Mouse (Mus musculus) large intestine, adult 2 months (tissue): ENCODE measurements at regions not wholly inside any gene's neighbourhood (a gene's known extent, or its start where the extent isn't known, plus 50 kb on each side); places are given as distances from the start of the nearest gene placed in this dataset.
"Not testable (repeated sequence)": the region's sequence is repeated elsewhere in the genome, so short reads cannot be mapped to it uniquely, and the experiment has no call there.

ENCODE experiments used
- DNase-seq: peaks from one replicate; pipeline ENCODE4 v3.0.0-alpha.2; 2012; ENCODE audit warnings: low read depth, low spot score
- WGBS: fragments of 180-500 bp; shearing (Covaris S2); methylation state at CpG from one replicate; pipeline ENCODE4 v1.1.7; 2018; 5-methylcytosine and 5-hydroxymethylcytosine counted together

DNA sequence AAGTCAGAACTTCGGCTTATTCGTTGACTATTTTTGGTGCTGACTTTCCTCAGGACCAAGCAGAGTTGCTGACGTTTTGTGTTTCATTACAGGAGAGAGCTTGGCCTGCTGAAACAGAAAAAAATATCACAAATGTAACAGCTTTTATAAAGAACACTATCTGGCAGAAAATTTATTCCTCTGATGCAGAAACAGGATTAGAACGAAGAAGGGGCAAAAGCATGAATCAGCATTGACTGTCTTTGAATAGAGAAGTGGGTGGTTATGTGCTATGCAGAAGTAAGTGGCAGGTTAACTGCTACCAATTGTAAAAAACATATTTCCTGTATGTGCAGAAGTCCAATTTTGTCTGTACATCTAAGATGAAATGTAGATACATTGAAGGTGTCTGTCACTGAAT, 502.2 kb upstream of the Brinp1 start:
- WGBS, result 79% methylated on average over 4 of the region's 4 CpGs
- DNase-seq, result no peak

DNA sequence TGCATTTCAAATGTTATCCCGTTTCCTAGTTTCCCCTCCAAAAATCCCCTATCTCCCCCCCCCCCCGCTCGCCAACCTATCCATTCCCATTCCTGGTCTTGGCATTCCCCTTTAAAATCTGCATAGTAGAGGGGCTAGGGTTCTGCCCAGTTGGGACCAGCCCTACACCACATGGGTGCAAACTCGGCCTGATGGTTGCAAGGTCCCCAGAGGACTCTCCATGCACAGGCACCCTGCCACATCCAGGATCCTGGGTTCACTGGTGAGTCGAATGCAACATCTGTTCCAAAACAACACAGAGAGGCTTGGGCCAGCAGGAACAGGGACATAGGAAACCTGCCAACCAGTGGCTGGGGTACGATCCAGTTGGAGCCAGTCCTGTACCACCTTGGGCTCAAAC, 492.0 kb upstream of the Brinp1 start:
- no peak for DNase-seq
- WGBS, result 83% methylated on average over 6 of the region's 6 CpGs

DNA sequence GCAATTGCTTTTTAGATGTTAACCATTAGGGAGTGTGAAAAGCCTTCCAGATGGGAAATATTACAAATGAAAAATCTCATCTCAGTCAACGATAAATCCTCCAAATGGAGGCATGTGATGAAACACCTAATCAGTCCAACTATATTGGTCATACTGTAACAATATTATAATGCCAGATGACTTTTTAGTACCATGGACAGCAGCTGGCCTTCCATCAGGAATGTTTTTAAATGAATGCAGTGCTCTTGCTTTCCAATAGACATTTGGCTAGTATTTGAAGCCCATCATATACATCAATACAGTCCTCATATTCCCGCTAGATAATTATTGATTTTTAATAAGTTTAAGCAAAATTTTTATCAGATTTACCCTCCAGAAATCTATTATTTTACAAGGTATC, 489.8 kb upstream of the Brinp1 start:
- 79% methylated on average over 2 of the region's 2 CpGs for WGBS
- DNase-seq, result no peak

DNA sequence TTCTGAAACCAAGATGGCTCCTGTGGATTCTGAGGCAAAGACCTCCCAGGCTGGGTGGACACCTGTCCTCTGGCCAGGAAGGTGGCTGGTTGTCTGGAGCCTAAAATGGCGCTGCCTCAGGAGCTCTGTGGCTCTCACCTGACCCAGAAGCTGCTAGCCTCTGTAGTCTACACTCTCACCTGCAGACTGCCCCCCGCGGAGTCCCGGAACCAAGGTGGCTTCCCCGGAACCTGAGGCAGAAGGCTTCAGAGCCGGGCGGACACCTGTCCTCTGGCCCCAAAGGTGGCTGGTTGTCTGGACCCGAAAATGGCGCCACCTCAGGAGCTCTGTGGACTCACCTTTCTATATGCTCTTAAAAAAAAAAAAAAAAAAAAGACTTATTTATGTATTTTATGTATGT, 481.2 kb upstream of the Brinp1 start:
- 82% methylated on average over 9 of the region's 9 CpGs for WGBS
- no peak for DNase-seq

DNA sequence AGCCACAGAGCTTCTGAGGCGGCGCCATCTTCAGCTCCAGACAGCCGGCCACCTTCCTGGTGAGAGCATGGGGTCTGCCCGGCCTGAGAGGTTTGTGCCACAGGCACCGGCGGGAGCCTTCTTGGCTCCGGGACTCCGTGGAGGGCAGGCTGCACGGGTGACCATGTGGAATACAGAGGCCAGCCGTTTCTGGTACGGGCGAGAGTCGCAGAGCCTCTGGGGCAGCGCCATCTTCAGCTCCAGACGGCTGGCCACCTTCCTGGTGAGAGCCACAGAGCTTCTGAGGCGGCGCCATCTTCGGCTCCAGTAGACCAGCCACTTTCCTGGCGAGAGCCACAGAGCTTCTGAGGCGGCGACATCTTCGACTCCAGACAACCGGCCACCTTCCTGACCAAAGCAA, 456.2 kb upstream of the Brinp1 start:
- DNase-seq, result not testable (repeated sequence)
- 91% methylated on average over 22 of the region's 23 CpGs for WGBS

DNA sequence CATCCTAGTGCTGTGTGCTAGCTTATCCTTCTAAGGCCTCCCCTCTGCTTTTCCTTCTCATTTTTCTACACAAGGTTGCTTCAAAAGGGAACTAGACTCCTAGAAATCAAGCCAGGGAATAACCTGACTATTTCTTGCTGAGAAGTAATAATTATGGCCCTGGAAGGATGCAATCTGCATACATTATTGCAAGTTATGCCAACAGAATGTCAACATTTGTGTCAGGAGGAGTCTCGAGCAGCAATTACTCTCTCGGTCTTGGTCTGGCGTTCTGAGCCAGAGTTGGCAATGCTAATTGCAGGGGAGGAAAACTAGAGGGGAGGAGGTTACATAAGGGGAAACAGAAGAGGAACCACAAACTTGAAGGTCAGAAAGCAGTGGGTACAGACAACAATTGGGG, 441.3 kb upstream of the Brinp1 start:
- 70% methylated on average over 3 of the region's 3 CpGs for WGBS
- no peak for DNase-seq

DNA sequence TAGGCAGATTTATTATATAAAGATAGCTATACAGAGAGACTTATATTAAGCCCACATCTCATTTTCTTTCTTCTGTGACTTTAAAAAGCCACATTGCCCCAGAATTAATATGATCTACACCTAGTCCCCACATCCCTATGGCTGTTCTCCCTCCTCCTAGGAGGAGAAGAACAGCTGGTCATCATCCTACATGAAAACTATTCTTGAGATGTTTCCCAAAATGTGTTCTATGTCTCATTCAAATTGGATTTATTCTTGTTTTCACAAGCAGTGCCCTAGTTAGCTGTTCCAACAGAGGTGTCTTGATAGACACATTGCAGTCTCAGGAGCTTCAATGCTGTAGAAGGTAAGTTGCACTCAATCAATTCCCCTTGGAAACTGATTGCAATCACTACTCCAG, 429.1 kb upstream of the Brinp1 start:
- DNase-seq, result no peak

DNA sequence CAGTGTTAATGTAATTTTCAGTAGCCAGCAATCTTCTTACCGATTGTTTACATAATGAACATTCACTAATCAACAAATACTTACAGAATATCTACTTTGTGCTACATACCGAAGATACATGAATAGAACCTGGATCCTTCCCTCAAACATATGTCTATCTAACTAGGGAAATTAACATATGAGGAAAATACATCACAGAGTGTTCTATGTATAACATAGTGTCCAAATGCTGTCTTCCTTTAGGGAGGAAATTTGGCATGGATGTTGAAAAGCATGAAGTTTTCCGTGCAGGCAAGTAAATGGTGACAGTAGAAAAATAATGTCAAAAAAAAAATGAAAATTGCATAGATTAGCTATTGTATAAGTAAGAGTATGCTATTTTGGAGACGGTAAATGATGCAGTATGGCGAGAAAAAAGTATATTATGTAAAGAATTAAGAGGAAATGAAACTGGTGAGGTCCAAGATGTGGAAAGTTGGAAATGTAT, 392.8 kb upstream of the Brinp1 start:
- DNase-seq, result no peak
- 72% methylated on average over 5 of the region's 5 CpGs for WGBS

DNA sequence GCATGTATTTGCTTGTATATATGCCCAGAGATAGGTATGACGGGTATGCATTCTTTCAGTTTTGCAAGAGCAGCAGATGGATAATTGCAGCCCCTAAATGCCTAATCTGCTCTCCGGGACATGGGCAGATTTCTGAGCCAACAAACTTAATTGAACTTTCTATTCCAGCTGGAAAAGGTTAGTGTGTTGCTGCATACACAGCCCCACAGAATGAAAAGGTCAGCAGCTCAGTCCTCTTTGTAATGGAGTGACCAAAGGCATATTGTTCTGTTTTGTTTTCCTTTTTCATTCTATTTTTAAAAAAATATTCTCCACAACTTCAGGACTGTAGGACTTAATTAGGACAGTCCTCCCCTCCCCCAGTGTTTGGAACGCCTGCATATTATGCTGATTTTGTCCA, 373.4 kb upstream of the Brinp1 start:
- 57% methylated on average over 3 of the region's 3 CpGs for WGBS
- DNase-seq, result no peak
